Mouse (Mus musculus): Measurements from ENCODE around the gene Gm42372. TPM values are rescaled to one million over a fixed set of nuclear protein-coding genes. Genes with fewer than 3 reads are reported as not detected.

Gene Gm42372
- total RNA-seq, 1 experiment from 2014 or later = 0.99 TPM

- peak; percentile 88 to 91 for ATAC-seq (replicated peaks in 1 of 2; ENCODE audit: insufficient read depth in 1 of 2, low FRiP score in 2 of 2, low TSS enrichment in 1 of 2, low read depth in 1 of 2, poor library complexity in 2 of 2, severe bottlenecking in 2 of 2)
These were observed 10.9 kb downstream of the Gm42372 start for GRCm38 (mm10) chr7:16993651-16994399.

- no peak for ATAC-seq (replicated peaks in 1 of 2; ENCODE audit: insufficient read depth in 1 of 2, low FRiP score in 2 of 2, low TSS enrichment in 1 of 2, low read depth in 1 of 2, poor library complexity in 2 of 2, severe bottlenecking in 2 of 2)
These were observed 11.5 kb downstream of the Gm42372 start for GRCm38 (mm10) chr7:16994400-16994799.

- no peak for ATAC-seq (replicated peaks in 1 of 2; ENCODE audit: insufficient read depth in 1 of 2, low FRiP score in 2 of 2, low TSS enrichment in 1 of 2, low read depth in 1 of 2, poor library complexity in 2 of 2, severe bottlenecking in 2 of 2)
These were observed 12.5 kb downstream of the Gm42372 start for GRCm38 (mm10) chr7:16995345-16995744.

GRCm38 (mm10) chr7:16999233-16999632 is 16.3 kb downstream of the Gm42372 start:
- ATAC-seq (replicated peaks in 1 of 2; ENCODE audit: insufficient read depth in 1 of 2, low FRiP score in 2 of 2, low TSS enrichment in 1 of 2, low read depth in 1 of 2, poor library complexity in 2 of 2, severe bottlenecking in 2 of 2) = no peak

- peak in 1 of 2 experiments; percentile 37; a peak in 2 of 4 replicates for ATAC-seq (replicated peaks in 1 of 2; ENCODE audit: insufficient read depth in 1 of 2, low FRiP score in 2 of 2, low TSS enrichment in 1 of 2, low read depth in 1 of 2, poor library complexity in 2 of 2, severe bottlenecking in 2 of 2)
These were observed 16.8 kb downstream of the Gm42372 start for GRCm38 (mm10) chr7:16999650-17000049.

- ATAC-seq (replicated peaks in 1 of 2; ENCODE audit: insufficient read depth in 1 of 2, low FRiP score in 2 of 2, low TSS enrichment in 1 of 2, low read depth in 1 of 2, poor library complexity in 2 of 2, severe bottlenecking in 2 of 2) = peak; percentile 61 to 82
These were observed 19.7 kb downstream of the Gm42372 start for GRCm38 (mm10) chr7:17002375-17003195.

- peak; percentile 19 to 33; a peak in 1 of 4 replicates for ATAC-seq (replicated peaks in 1 of 2; ENCODE audit: insufficient read depth in 1 of 2, low FRiP score in 2 of 2, low TSS enrichment in 1 of 2, low read depth in 1 of 2, poor library complexity in 2 of 2, severe bottlenecking in 2 of 2)
These were observed 20.5 kb downstream of the Gm42372 start for GRCm38 (mm10) chr7:17003230-17003960.

- no peak for ATAC-seq (replicated peaks in 1 of 2; ENCODE audit: insufficient read depth in 1 of 2, low FRiP score in 2 of 2, low TSS enrichment in 1 of 2, low read depth in 1 of 2, poor library complexity in 2 of 2, severe bottlenecking in 2 of 2)
These were observed 21.8 kb downstream of the Gm42372 start for GRCm38 (mm10) chr7:17004716-17005115.

GRCm38 (mm10) chr7:17007300-17007699 is 24.4 kb downstream of the Gm42372 start:
- peak; percentile 63 to 71 for ATAC-seq (replicated peaks in 1 of 2; ENCODE audit: insufficient read depth in 1 of 2, low FRiP score in 2 of 2, low TSS enrichment in 1 of 2, low read depth in 1 of 2, poor library complexity in 2 of 2, severe bottlenecking in 2 of 2)

GRCm38 (mm10) chr7:17009326-17010009 is 26.6 kb downstream of the Gm42372 start:
- peak; percentile 63 to 68 for ATAC-seq (replicated peaks in 1 of 2; ENCODE audit: insufficient read depth in 1 of 2, low FRiP score in 2 of 2, low TSS enrichment in 1 of 2, low read depth in 1 of 2, poor library complexity in 2 of 2, severe bottlenecking in 2 of 2)

GRCm38 (mm10) chr7:17010010-17010347 is 27.1 kb downstream of the Gm42372 start:
- no peak for ATAC-seq (replicated peaks in 1 of 2; ENCODE audit: insufficient read depth in 1 of 2, low FRiP score in 2 of 2, low TSS enrichment in 1 of 2, low read depth in 1 of 2, poor library complexity in 2 of 2, severe bottlenecking in 2 of 2)

GRCm38 (mm10) chr7:17011909-17012590 is 29.2 kb downstream of the Gm42372 start:
- ATAC-seq (replicated peaks in 1 of 2; ENCODE audit: insufficient read depth in 1 of 2, low FRiP score in 2 of 2, low TSS enrichment in 1 of 2, low read depth in 1 of 2, poor library complexity in 2 of 2, severe bottlenecking in 2 of 2) = no peak

- no peak for ATAC-seq (replicated peaks in 1 of 2; ENCODE audit: insufficient read depth in 1 of 2, low FRiP score in 2 of 2, low TSS enrichment in 1 of 2, low read depth in 1 of 2, poor library complexity in 2 of 2, severe bottlenecking in 2 of 2)
These were observed 32.5 kb downstream of the Gm42372 start for GRCm38 (mm10) chr7:17015381-17015780.

GRCm38 (mm10) chr7:17017036-17017435 is 34.1 kb downstream of the Gm42372 start:
- ATAC-seq (replicated peaks in 1 of 2; ENCODE audit: insufficient read depth in 1 of 2, low FRiP score in 2 of 2, low TSS enrichment in 1 of 2, low read depth in 1 of 2, poor library complexity in 2 of 2, severe bottlenecking in 2 of 2) = peak; percentile 79 to 80

GRCm38 (mm10) chr7:17017921-17018320 is 35.0 kb downstream of the Gm42372 start:
- no peak for ATAC-seq (replicated peaks in 1 of 2; ENCODE audit: insufficient read depth in 1 of 2, low FRiP score in 2 of 2, low TSS enrichment in 1 of 2, low read depth in 1 of 2, poor library complexity in 2 of 2, severe bottlenecking in 2 of 2)

GRCm38 (mm10) chr7:17019426-17020166 is 36.7 kb downstream of the Gm42372 start:
- ATAC-seq (replicated peaks in 1 of 2; ENCODE audit: insufficient read depth in 1 of 2, low FRiP score in 2 of 2, low TSS enrichment in 1 of 2, low read depth in 1 of 2, poor library complexity in 2 of 2, severe bottlenecking in 2 of 2) = no peak

Data from hematopoietic stem cell, adult 5-6 weeks (primary cell).